Mouse (Mus musculus) adrenal gland, postnatal 0 days (tissue): ENCODE measurements around the gene Sult2a2. TPM values are rescaled to one million over a fixed set of nuclear protein-coding genes. Genes with fewer than 3 reads are reported as not detected.

Source experiments
- polyA plus RNA-seq: library from polyadenylated mRNA; unstranded; fragments of >200 nt; fragmentation: Nextera tagmentation; extraction: Ambion mirVana; gene quantifications from 2 replicates; pipeline ENCODE4 v1.2.1, GENCODE M21; 2015

The Sult2a2 gene
- polyA plus RNA-seq, result 1.9 and 3.7 TPM in 2 replicates

DNA sequence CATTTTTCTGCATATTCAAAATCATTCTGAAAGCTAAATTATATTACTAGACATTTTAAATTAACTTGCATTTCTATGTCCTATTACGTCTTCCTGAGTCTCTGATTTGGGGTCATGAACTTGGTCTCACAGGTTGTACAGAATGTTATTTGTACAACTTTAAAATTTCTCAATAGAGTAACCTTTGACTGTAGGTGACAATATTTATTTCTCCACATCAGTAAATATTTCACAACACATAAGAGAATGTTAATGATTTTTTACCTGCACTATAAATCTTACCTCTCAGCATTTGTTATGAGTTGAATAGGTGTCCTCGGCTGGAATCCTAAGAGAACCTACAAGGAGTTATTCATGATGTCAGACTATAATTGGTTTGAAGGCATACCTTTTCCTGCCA is at the start of gene Sult2a2:
Sult2a2 (plus strand) TSS at position 301 of the 400 bp plus-strand sequence.

Other genes with a start within 250 kb of the Sult2a2 start
- gene Bsph2, start 162.4 kb upstream of the Sult2a2 start, polyA plus RNA-seq, result not detected in 2 replicates
- gene Sult2a5, start 109.5 kb upstream of the Sult2a2 start, polyA plus RNA-seq, result 0.28 TPM in 1 of 2 replicates, not detected in the other
- gene Sult2a1, start 103.9 kb downstream of the Sult2a2 start, polyA plus RNA-seq, result 4.4 and 6.8 TPM in 2 replicates